Mouse (Mus musculus) midbrain, embryonic 14.5 days (tissue): ENCODE measurements around the gene Psenen. TPM values are rescaled to one million over a fixed set of nuclear protein-coding genes. Genes with fewer than 3 reads are reported as not detected.

Experiments
- ATAC-seq: fragments of 200-750 bp; cut with Nextera tagmentation; 2 replicates; pipeline ENCODE4 v1.8.0; 2017; ENCODE audit warnings: moderate number of reproducible peaks, moderate library complexity; ENCODE audit not compliant: low FRiP score, low TSS enrichment
- DNase-seq: peaks from one replicate; pipeline ENCODE4 v3.0.0-alpha.2; 2015
- H3K27ac ChIP-seq: fragments of 300-500 bp; sonication (generic); replicated peaks from 2 replicates; pipeline ENCODE4 v1.5.1; 2014; ENCODE audit warnings: mild to moderate bottlenecking, low read depth, low read length, moderate library complexity
- H3K27me3 ChIP-seq: fragments of 300-500 bp; sonication (generic); 2 replicates; pipeline ENCODE4 v1.6.1; 2014; ENCODE audit warnings: low read length, control low read depth, mixed read lengths; ENCODE audit not compliant: control insufficient read depth, insufficient read depth
- H3K36me3 ChIP-seq: fragments of 300-500 bp; sonication (generic); 2 replicates; pipeline ENCODE4 v1.6.1; 2014; ENCODE audit warnings: low read length, control low read depth; ENCODE audit not compliant: control insufficient read depth, insufficient read depth
- H3K4me1 ChIP-seq: fragments of 300-500 bp; sonication (generic); 2 replicates; pipeline ENCODE4 v1.6.1; 2014; ENCODE audit warnings: mild to moderate bottlenecking, antibody characterized with exemption, low read length, control low read depth; ENCODE audit not compliant: control insufficient read depth, insufficient read depth
- H3K4me2 ChIP-seq: fragments of 300-500 bp; sonication (generic); 2 replicates; pipeline ENCODE4 v1.6.1; 2014; ENCODE audit warnings: mild to moderate bottlenecking, low read length, moderate library complexity
- H3K4me3 ChIP-seq: fragments of 300-500 bp; sonication (generic); replicated peaks from 2 replicates; pipeline ENCODE4 v1.5.1; 2014; ENCODE audit warnings: low read depth, low read length
- H3K9ac ChIP-seq: fragments of 300-500 bp; sonication (generic); replicated peaks from 2 replicates; pipeline ENCODE4 v1.6.1; 2014; ENCODE audit warnings: mild to moderate bottlenecking, low read length, moderate library complexity
- H3K9me3 ChIP-seq: fragments of 300-500 bp; sonication (generic); 2 replicates; pipeline ENCODE4 v1.6.1; 2016; ENCODE audit warnings: low read length, control low read depth, mixed read lengths; ENCODE audit not compliant: control insufficient read depth
- WGBS: fragments of 180-500 bp; shearing (Covaris S2); extraction: QIAGEN DNeasy Blood & Tissue Kit; methylation state at CpG from one replicate; pipeline ENCODE4 v1.1.7; 2014; 5-methylcytosine and 5-hydroxymethylcytosine counted together
- microRNA-seq: library from miRNA; unstranded; fragments of <30 nt; microRNA quantifications from one replicate; pipeline ENCODE4, GENCODE M21; 2016
- polyA plus RNA-seq: library from polyadenylated mRNA; unstranded; fragments of >200 nt; fragmentation: Nextera tagmentation; extraction: Ambion mirVana; gene quantifications from 2 replicates; pipeline ENCODE4 v1.2.1, GENCODE M21; 2014

The Psenen gene
- polyA plus RNA-seq, 1 experiment from 2014 or later: 99.1 TPM

DNA sequence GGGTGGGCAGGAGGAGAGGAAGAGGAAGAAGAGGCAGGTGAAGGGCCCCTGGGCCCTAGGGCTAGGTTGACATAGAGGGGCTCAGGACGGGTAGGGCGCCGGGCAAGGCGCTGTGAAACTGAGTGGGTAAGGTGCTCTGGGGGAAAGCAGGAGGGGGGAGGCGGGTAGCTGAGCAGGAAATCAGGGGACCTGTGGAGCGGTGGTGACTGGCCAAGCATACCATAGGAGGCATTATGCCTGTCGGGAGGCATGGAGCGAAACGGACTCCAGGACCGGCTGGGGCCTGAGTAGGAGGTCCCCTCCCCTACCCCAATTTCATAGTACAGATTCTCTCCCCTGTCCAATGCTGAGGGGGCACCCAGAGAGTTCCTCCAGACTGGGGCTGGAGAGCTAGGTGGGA, 40.6 kb downstream of the Psenen start:
- Histone ChIP-seq H3K36me3 (peaks cover 59% of the 10 kb centered on the region), H3K9me3 (no peaks in the 10 kb centered on the region), H3K4me1 (no peaks in the 10 kb centered on the region), H3K27me3 (no peaks in the 10 kb centered on the region), H3K27ac (no peak overlapping the region), H3K9ac (no peak overlapping the region), H3K4me2 (no peak overlapping the region), H3K4me3 (no peak overlapping the region)
- 79% methylated on average over 10 of the region's 10 CpGs for WGBS
- no peak for ATAC-seq
- no peak for DNase-seq

GRCm38 (mm10) chr7:30520856-30521255, 42.6 kb downstream of the Psenen start:
- ATAC-seq (no peak), DNase-seq (no peak)
- WGBS: 71% methylated on average over 5 of the region's 5 CpGs

GRCm38 (mm10) chr7:30520396-30520795, 43.0 kb downstream of the Psenen start:
- Histone ChIP-seq H3K27ac (peak overlapping the region; percentile 32), H3K4me2 (no peak overlapping the region), H3K4me3 (no peak overlapping the region), H3K9me3 (no peaks in the 10 kb centered on the region), H3K27me3 (no peaks in the 10 kb centered on the region), H3K9ac (no peak overlapping the region), H3K36me3 (peaks cover 34% of the 10 kb centered on the region), H3K4me1 (no peaks in the 10 kb centered on the region)
- 24% methylated on average over 4 of the region's 4 CpGs for WGBS
- ATAC-seq (0 out of 2 replicates have a peak, but pooled peaks have one; percentile 13), DNase-seq (peak; percentile 29)

More at GRCm38 (mm10) chr7:30520856-30521255, 42.6 kb downstream of the Psenen start:
- H3K36me3 ChIP-seq: peaks cover 39% of the 10 kb centered on the region
- no peak overlapping the region for H3K4me2 ChIP-seq
- no peak overlapping the region for H3K4me3 ChIP-seq
- H3K27me3 ChIP-seq: no peaks in the 10 kb centered on the region
- no peaks in the 10 kb centered on the region for H3K4me1 ChIP-seq
- H3K9ac ChIP-seq: no peak overlapping the region
- peak overlapping the region; percentile 32 for H3K27ac ChIP-seq
- no peaks in the 10 kb centered on the region for H3K9me3 ChIP-seq

GRCm38 (mm10) chr7:30518325-30518724, 45.1 kb downstream of the Psenen start:
- ATAC-seq: no peak

GRCm38 (mm10) chr7:30515003-30515760, 48.2 kb downstream of the Psenen start:
- no peaks in the 10 kb centered on the region for H3K36me3 ChIP-seq
- H3K27ac ChIP-seq: no peak overlapping the region
- no peaks in the 10 kb centered on the region for H3K4me1 ChIP-seq
- H3K4me2 ChIP-seq: no peak overlapping the region
- DNase-seq (no peak), ATAC-seq (no peak)
- no peaks in the 10 kb centered on the region for H3K9me3 ChIP-seq
- H3K4me3 ChIP-seq: no peak overlapping the region
- no peaks in the 10 kb centered on the region for H3K27me3 ChIP-seq
- WGBS: 55% methylated on average over 24 of the region's 24 CpGs
- no peak overlapping the region for H3K9ac ChIP-seq

More at GRCm38 (mm10) chr7:30518325-30518724, 45.1 kb downstream of the Psenen start:
- H3K36me3 ChIP-seq: peaks cover 14% of the 10 kb centered on the region
- no peaks in the 10 kb centered on the region for H3K9me3 ChIP-seq
- no peaks in the 10 kb centered on the region for H3K4me1 ChIP-seq
- no peak for DNase-seq
- 42% methylated on average over 8 of the region's 8 CpGs for WGBS
- no peak overlapping the region for H3K27ac ChIP-seq
- no peak overlapping the region for H3K4me3 ChIP-seq
- H3K9ac ChIP-seq: no peak overlapping the region
- H3K27me3 ChIP-seq: no peaks in the 10 kb centered on the region
- H3K4me2 ChIP-seq: no peak overlapping the region

Small RNAs within 50 kb of the gene (microRNA-seq; reads per million reads assigned to microRNA genes)
- gene Gm38670 (0.44 reads per million), gene Mir3569 (0.59 reads per million)

Other genes with a start within 250 kb of the Psenen start
- 9.3 and 10.2 TPM in 2 replicates for gene Syne4, start 248.8 kb downstream of the Psenen start, polyA plus RNA-seq
- not detected in 2 replicates for gene E130208F15Rik, start 241.9 kb downstream of the Psenen start, polyA plus RNA-seq
- gene Sdhaf1, start 239.7 kb downstream of the Psenen start, polyA plus RNA-seq: 19.8 and 20.4 TPM in 2 replicates
- gene Lrfn3, start 200.9 kb downstream of the Psenen start, polyA plus RNA-seq: 13.9 and 16.3 TPM in 2 replicates
- 11.4 and 29.7 TPM in 2 replicates for gene Tyrobp, start 149.9 kb downstream of the Psenen start, polyA plus RNA-seq
- 0.58 TPM in 1 of 2 replicates, not detected in the other for gene Hcst, start 143.8 kb downstream of the Psenen start, polyA plus RNA-seq
- 1.4 and 2.3 TPM in 2 replicates for gene Nfkbid, start 141.9 kb downstream of the Psenen start, polyA plus RNA-seq
- gene Aplp1, start 118.1 kb downstream of the Psenen start, polyA plus RNA-seq: 662 and 710 TPM in 2 replicates
- 5.0 and 5.7 TPM in 2 replicates for gene Kirrel2, start 105.9 kb downstream of the Psenen start, polyA plus RNA-seq
- gene Nphs1, start 105.3 kb downstream of the Psenen start, polyA plus RNA-seq: 0.74 and 1.4 TPM in 2 replicates
- gene Prodh2, start 70.0 kb downstream of the Psenen start, polyA plus RNA-seq: not detected in 2 replicates
- 101 and 129 TPM in 2 replicates for gene Arhgap33, start 28.6 kb downstream of the Psenen start, polyA plus RNA-seq
- 6.3 and 7.4 TPM in 2 replicates for gene Hspb6, start 11.4 kb downstream of the Psenen start, polyA plus RNA-seq
- gene Proser3, start 11.3 kb downstream of the Psenen start, polyA plus RNA-seq: 7.4 and 10.9 TPM in 2 replicates
- 49.9 and 59.1 TPM in 2 replicates for gene Lin37, start 3.8 kb downstream of the Psenen start, polyA plus RNA-seq
- 103 and 104 TPM in 2 replicates for gene U2af1l4, start 326 bp downstream of the Psenen start, polyA plus RNA-seq
- 8.2 and 11.8 TPM in 2 replicates for gene Gm49396, start 283 bp downstream of the Psenen start, polyA plus RNA-seq
- gene Igflr1, start 1.8 kb upstream of the Psenen start, polyA plus RNA-seq: 2.8 and 5.8 TPM in 2 replicates
- gene Kmt2b, start 25.1 kb upstream of the Psenen start, polyA plus RNA-seq: 13.1 and 15.4 TPM in 2 replicates
- gene Zbtb32, start 35.3 kb upstream of the Psenen start, polyA plus RNA-seq: 0.34 and 0.47 TPM in 2 replicates
- 0.15 and 0.20 TPM in 2 replicates for gene Upk1a, start 49.2 kb upstream of the Psenen start, polyA plus RNA-seq
- gene Cox6b1, start 62.5 kb upstream of the Psenen start, polyA plus RNA-seq: 999 and 1,303 TPM in 2 replicates
- not detected in 2 replicates for gene Etv2, start 72.2 kb upstream of the Psenen start, polyA plus RNA-seq
- gene Rbm42, start 86.7 kb upstream of the Psenen start, polyA plus RNA-seq: 126 and 144 TPM in 2 replicates
- gene Haus5, start 101.4 kb upstream of the Psenen start, polyA plus RNA-seq: 21.6 and 22.8 TPM in 2 replicates
- not detected in 2 replicates for gene Pmis2, start 108.0 kb upstream of the Psenen start, polyA plus RNA-seq
- gene 2200002J24Rik, start 135.3 kb upstream of the Psenen start, polyA plus RNA-seq: not detected in 2 replicates
- 0.53 and 1.1 TPM in 2 replicates for gene Atp4a, start 148.6 kb upstream of the Psenen start, polyA plus RNA-seq
- gene Tmem147, start 165.9 kb upstream of the Psenen start, polyA plus RNA-seq: 238 and 290 TPM in 2 replicates
- 0.83 and 1.2 TPM in 2 replicates for gene Gapdhs, start 180.1 kb upstream of the Psenen start, polyA plus RNA-seq
- 0.82 and 3.8 TPM in 2 replicates for gene Sbsn, start 187.8 kb upstream of the Psenen start, polyA plus RNA-seq
- gene Dmkn, start 200.1 kb upstream of the Psenen start, polyA plus RNA-seq: 0.78 and 0.87 TPM in 2 replicates
- gene Krtdap, start 224.3 kb upstream of the Psenen start, polyA plus RNA-seq: not detected in 2 replicates